Mouse (Mus musculus): ENCODE data around the gene Tctn1. TPM values are rescaled to one million over a fixed set of nuclear protein-coding genes. Genes with fewer than 3 reads are reported as not detected.
A peak's percentile ranks its signal among the peaks of the same experiment; 100 is the strongest.

Gene Tctn1
- total RNA-seq (2017): 2.4 and 8.8 TPM in 2 replicates

DNA sequence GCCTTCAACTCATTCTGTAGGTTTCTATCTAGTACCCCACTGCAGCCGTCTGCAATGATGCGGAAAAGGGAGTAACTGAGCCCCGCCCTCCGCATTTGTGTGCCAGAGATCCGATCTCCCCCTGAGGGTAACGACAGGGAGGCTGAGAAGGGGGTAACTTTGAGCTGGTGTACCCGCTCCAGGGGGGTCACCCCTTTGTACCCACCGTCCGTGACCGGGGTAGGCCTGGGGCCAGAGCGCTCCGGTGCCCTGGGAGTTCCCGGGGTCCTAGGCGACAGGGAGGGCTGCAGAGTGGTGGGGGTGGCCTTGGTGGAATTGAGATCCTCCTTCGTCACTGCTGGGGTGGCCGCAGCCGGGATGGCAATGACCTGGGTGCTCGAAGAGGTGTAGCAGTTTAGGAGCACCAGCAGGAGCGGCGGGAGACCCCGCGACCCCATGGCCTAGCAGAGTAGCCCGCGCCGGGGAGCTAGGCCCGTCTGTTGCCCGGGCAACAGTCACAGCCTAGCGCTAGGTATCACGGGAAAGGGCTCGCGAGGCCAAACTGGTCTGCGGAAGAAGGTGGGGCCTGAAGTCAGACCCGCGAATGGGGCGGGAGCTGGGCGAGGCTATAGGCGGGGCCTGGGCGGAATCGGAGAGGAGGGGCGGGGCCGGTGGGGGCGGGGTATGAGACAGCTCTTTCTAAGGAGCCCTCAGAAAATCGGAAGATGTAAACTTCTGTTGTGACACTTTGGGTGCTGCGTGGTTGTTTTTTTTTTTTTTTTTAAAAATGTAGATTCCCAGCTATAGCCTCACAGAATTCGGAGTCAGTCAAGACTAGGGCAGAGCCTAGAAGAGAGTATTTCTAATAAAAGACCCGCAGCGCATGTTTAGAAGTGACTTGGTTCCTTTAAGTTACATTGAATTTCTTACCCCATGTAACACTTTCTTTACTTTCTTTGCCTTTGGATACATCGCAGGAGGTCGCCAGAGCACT is at the start of gene Tctn1:
Gene Tctn1, minus strand, starts transcription at position 528 of the 973 bp plus-strand sequence.
- ATAC-seq (replicated peaks; ENCODE audit: low read depth, poor library complexity, severe bottlenecking): peak; percentile 93

DNA sequence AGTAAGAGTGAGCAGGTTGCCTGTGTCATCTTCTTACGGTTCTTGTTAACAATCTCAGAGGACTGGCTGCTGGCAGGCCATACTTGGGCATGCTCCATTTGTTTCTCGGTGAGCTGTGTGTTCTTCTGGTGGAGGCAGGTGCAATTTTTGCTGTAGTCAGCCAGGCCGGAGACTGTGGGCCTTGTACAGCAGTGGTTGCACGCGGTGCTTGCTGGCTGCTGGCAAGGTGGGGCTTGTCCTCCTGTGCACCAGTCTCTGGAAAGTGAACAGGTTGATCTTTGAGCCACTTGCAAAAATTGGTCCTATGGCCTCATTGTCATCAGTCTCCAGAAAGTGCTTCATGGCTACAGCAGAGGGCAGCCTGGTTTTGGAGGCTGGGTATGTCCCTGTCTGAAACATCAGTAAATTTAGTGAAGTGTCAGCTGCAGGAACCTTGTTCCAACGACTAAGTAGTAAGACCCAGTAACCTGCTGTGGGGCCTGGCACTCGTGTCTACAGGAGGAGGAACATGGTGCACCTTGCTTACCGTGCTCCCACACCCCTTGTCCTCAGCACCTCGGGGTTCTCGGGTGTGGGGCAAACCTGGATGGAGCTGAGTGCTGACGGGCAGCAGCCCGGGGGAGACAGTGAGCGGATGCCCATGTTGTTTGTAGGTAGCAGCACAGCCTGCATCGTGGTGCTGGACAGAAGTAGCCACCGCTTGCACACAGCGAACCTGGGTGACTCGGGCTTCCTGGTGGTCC is 48.9 kb upstream of the Tctn1 start:
- ATAC-seq (replicated peaks; ENCODE audit: low read depth, poor library complexity, severe bottlenecking): no peak

DNA sequence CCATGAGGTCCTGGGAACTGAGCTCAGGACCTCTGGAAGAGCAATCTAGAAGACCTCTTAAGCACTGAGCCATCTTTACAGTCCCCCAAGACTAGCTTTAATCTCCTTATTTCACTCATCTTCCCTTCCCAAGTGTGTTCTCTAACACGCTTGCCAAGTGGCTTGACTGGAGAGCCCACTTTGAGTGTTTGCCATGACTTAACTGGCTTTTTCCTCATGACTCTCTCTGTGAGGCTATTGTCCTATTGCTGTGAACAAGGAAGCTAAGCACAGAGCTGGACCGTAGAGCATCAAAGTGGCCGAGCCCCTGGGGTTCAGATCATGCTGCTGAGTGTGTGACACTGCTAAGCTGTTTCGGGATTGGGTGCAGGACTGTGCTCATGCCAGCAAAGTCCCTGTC is 48.1 kb upstream of the Tctn1 start:
- ATAC-seq (replicated peaks; ENCODE audit: low read depth, poor library complexity, severe bottlenecking): no peak

DNA sequence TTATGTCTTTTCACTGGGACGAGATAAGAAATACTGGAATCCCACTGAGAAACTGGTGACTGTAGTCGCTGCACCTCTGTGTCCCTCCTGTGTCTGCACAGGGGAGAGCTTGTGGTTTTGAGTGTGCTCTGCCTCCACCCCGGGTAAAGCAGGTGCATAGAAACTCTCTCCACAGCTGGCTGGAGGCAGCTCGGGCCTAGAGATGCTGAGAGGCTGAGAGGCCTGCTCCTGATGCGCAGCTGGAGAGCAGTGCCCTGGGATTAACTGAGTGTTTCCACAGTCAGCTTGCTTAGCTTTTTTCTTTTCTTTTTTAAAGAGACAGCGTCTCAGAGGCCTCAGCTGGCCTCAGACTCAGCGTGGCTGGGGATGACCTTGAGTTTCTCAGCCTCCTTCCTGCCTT is 47.4 kb upstream of the Tctn1 start:
- no peak for ATAC-seq (replicated peaks; ENCODE audit: low read depth, poor library complexity, severe bottlenecking)

DNA sequence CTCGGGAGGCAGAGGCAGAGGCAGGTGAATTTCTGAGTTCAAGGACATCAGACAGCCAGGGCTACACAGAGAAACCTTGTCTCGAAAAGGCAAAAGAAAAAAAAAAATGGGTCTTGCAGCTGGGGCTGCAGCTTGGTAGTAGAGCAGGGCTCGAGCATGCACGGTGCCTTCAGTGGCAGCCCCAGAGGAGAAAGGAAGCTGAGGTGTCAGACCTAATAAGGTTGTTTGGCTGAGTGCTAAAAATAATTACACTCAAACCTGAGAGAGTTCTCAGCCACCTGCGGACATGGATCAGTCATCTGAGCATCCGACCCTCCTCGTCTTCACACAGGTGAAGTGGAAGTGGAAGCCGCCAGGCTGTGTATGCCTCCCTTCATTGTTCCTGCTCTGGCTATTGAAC is 46.4 kb upstream of the Tctn1 start:
- ATAC-seq (replicated peaks; ENCODE audit: low read depth, poor library complexity, severe bottlenecking): no peak

DNA sequence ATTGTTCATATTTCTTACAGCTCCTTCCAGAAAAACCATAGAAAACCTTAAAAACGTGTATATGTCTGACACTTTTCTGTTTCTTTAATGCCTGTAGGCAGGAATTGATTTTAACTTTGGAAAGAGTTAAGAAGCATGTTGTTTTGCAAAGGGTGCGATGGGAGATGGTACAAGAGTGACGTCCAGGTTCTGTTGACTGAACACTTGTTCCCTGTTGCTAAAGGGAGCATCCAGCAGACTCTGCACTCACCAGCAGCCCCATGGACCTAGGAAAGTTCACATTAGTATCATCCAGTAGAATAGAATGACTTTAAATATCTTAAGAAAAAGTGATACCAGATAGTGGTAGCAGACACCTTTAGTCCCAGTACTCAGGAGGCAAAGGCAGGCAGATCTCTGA is 42.3 kb upstream of the Tctn1 start:
- no peak for ATAC-seq (replicated peaks; ENCODE audit: low read depth, poor library complexity, severe bottlenecking)

DNA sequence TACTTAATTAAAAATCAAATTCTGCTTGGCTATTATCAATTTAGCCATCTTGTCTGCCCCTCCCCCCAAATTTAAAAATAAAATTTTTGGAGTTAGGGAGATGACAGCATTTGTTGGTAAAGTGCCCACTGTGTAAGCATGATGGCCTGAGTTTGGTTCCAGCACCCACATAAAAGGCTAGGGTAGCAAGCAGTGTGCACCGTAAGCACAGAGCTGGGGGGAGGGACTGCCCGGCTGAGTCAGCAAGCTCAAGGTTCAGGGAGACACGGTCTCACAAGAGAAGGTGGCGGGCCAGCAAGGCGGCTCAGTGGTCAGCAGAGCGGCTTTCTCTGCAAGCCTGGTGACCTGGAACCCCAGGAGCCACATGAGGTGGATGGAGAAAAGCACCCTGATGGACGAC is 41.2 kb upstream of the Tctn1 start:
- ATAC-seq (replicated peaks; ENCODE audit: low read depth, poor library complexity, severe bottlenecking): no peak

DNA sequence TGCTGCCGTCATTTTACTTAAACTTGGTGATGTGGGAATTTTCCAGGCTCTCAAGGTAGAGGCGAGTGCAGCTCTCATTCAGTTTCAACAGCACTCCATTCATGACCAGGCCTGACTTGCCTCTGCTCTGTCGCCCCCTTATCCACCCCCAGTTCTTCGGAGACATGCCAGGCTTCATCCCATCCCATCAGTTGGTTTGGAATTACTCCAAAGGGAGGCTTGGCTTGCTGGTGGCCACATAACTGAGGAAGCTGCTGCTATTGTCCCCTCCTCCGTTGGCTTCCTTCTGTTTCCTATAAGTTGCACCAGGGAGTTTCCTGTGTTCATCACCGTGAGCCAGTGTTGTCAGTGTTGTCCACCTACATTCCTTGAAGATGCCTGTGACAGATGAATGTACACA is 40.3 kb upstream of the Tctn1 start:
- ATAC-seq (replicated peaks; ENCODE audit: low read depth, poor library complexity, severe bottlenecking): no peak

DNA sequence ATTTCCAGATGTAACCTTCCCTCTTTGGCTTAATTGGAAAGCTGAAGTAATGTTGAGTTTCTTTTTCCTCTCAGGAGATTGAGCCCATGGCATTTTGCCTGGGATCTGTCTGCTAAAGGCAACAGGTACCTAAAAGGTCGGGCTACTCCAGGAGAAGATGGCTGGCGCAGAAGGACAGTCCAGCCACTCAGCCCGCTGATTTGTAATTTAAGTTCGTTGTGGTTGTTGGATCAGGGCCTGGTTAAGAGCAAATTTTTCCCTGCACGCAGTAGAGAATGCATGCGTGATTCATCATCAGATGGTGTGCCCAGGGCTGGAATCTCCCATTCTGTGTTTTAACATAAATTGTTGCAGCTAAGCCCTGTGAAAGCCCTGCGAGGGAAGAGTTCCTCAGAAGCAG is 39.7 kb upstream of the Tctn1 start:
- ATAC-seq (replicated peaks; ENCODE audit: low read depth, poor library complexity, severe bottlenecking): no peak

DNA sequence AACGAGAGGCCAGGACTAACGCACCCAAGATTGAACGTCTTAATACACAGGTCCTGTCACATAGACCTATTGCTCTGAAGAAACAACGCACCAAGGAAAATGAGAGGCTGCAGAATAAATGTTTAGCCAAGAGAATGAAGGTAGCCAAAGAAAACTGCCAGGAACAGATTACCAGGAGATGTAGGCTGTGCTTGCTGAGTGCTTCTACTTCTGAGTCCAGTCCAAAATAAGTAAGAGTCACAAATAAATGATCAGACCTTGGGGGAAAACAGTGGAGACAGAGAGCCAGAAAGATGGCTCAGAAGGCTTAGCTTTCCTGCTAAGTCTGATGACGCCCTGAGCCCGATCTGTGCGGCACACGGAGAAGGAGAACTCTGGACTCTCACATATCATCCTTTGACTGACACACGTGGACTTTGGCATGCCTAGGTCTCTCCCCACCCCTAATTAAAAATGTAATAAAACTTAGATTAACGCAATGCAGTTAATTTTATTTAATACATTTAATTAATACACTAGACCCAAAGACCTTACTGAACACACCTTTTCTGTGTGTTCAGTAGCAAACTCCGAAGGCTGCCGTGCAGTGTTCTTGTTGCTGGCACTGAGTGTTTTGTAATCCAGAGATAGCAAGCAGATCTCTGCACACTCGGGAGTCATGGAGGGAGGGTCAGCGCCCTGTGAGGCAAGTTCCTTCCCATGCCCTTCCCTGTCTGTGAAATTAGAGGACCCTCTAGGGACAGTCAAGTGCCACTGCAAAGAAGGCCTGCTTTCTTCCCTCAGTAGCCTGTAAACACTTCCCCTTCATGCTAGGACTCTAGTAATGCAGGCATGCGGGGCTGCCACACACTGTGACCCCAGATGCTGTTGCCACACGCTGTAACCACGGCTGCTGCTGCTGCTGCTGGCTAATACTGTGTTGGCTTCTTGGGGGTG is 38.8 kb upstream of the Tctn1 start:
- peak; percentile 93 for ATAC-seq (replicated peaks; ENCODE audit: low read depth, poor library complexity, severe bottlenecking)

DNA sequence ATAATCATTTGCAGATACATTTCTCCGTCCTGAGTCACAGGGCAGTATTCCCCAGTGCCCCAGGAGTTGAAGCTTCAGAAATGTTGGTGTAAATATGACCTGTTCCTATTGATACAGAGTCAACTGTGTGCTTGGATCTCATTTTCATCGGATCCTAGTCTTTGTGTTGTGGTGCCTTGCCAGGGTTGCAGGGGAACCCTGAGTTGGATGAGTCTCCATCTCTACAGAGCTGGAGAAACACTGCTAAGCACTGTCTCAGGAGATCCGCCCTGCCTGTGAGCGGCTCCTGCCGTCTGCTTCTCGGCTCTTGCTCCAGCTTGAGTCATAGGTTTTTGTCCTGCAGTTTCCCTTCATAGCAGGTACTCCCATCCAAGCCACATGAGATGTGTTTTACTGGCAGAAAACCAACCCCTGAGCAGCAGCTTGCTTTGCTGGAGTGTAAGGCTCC is 35.8 kb upstream of the Tctn1 start:
- no peak for ATAC-seq (replicated peaks; ENCODE audit: low read depth, poor library complexity, severe bottlenecking)

DNA sequence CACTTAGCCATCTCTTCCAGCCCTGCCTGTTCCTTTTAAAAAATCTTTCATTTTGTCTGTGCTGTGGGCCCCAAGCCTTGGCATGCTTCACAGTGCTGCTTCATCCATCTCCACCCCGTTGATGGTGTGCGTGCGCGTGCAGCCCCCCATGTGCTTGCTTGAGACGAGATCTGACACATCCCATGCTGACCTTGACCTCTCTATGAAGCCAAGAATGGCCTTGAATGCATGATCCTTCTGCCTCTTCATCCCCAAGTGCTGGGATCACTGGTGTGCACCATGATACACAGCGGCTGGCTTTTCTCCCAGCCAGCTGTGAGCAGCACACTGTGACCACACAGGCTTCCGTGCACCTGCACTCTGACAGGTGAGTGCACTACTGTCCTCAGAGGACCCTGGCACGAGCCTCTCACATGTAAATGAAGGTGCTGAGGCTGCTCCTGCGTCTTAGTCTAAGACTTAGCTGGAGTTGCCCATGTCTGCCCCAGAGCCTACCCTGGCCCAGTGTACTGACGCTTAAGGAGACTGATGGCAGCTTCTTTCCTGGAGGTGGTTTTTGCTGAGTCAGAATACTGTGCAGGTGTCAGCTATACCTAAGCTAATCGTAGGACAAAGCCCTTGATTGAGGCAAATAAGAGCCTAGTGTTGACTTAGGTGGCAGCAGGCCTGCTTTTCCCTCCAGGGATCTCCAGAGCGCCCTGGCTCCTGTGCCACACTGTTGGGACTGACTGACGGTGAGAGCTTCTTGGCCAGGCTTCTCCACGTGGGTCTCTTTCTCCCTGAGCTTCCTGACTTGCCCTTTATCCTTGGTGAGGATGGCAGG is 31.1 kb upstream of the Tctn1 start:
- no peak for ATAC-seq (replicated peaks; ENCODE audit: low read depth, poor library complexity, severe bottlenecking)

DNA sequence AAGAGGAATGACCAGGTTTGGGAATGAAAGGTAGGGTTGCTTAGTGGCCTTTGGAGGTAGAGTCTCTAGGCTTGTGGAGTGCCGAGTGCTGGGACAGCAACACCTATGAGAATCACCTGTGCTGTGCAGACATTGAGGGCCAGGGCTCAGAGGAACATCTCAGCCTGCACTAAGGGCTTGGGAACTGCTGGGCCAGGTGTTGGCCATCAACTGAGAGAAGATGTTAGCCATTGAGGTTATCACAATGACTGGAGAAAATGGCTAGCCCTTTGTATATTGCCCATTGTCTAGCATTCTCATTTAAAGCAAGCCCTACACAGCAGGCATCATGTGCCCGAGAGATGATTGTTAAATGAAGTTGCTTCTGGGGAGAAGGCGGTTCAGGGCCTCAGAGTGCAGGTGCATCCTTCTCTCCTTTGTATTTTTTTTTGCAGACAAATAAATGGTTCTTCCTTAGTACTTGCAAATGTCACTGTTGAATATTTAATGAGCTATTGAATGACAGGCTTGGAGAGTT is 30.0 kb upstream of the Tctn1 start:
- ATAC-seq (replicated peaks; ENCODE audit: low read depth, poor library complexity, severe bottlenecking): no peak

DNA sequence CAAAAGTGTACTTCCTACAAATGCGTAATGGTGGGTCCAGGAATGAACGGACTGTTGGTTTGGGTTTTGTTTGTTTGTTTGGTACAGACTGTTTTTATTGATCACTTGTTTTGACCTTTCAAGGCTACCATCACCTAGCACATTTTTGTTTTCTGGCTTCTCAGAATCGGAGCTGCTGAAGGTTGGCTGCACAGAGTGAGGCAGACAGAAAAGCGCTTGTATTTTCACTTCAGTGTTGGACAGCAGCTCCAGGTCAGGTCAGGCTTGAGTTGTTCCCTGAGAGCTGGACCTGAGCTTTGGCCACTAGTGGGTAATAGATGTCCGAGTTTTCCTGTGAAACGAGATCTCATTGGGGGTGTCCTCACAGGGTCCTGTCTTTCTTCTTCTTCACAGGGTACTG is 28.9 kb upstream of the Tctn1 start:
- no peak for ATAC-seq (replicated peaks; ENCODE audit: low read depth, poor library complexity, severe bottlenecking)

DNA sequence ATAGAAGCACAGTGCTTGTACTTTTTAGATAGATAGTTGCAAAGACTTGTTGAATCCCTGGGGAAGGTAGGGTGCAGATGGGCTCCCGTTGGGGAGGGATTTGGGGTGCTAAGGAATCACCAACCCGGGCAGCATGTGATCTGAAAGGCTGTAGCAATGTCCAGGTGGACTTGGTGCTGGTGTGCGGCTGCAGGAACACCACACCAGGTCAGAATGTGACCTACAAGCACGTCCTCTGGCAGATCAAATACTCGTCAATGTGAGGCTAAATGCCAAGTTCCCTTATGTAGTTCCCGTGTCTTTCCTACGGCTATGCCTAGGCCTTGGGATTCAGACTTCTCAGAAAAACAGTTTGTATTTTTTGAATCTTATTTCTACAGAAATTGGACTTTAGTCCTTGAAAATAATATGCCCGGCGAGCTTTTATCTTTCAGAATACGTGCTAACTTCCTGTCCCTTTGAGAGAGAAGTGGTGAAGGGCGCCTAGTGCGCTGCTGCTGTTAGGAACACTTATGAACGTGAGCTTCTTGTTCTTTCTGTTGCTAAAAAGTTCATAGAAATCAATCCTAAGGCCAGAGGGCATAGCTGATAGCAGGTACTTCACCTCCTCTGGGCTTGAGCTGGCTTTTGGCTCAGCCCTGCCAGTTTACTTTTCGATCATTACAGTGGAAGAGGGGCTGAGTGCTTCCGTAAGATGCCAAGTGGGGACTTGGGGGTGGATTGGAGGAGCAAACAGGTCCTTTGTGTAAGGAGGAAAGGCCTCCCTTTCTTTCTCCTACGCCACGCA is 27.5 kb upstream of the Tctn1 start:
- ATAC-seq (replicated peaks; ENCODE audit: low read depth, poor library complexity, severe bottlenecking): no peak

DNA sequence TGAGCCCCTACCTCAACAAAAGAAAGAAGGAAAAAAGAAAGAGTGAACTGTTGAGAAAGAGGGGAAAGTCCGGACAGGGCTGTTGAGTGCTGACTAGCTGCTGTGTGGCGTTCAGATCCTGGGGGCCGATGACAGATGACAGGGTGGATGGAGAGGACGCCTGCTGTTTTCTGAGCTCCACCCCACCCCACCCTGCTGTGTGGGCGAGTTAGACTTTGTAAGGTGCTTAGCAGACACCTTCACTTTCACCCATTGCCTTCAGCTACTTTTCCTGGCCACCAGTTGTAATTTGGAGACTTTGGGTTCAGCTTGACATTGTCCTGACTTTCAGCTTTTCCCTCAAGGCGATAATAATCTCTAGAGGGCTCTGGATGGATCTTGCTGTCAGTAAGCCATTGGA is 26.9 kb upstream of the Tctn1 start:
- no peak for ATAC-seq (replicated peaks; ENCODE audit: low read depth, poor library complexity, severe bottlenecking)

DNA sequence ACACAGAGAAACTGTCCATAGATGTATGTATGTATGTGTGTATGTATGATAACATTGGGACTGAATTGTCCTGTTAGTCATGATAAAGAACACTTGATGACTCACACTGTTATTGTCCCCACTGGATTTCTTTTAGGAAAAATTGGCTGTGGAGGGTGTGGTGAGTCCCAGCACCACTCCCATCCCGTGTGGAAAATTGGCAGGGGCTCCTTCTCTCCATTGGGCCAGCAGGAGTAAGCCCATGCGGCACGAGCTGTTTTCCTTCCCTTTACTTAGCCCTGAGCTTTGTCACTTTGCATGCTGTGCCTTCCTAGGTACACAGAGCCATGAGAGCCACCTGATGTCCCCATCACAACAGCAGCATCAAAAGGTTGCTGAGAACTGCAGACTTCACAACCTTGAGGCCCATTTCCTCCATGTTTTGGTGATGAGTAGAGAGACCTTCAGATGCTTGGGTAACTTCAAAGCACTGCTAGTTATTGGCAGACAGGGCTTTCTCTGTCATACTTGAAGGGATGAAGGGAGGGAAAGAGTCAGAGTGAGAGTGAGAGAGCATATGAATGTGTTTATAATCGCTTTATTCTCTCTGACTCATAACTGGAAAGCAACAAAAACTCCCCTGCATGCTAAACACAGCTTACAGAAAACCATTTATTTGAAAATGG is 24.0 kb upstream of the Tctn1 start:
- no peak for ATAC-seq (replicated peaks; ENCODE audit: low read depth, poor library complexity, severe bottlenecking)

DNA sequence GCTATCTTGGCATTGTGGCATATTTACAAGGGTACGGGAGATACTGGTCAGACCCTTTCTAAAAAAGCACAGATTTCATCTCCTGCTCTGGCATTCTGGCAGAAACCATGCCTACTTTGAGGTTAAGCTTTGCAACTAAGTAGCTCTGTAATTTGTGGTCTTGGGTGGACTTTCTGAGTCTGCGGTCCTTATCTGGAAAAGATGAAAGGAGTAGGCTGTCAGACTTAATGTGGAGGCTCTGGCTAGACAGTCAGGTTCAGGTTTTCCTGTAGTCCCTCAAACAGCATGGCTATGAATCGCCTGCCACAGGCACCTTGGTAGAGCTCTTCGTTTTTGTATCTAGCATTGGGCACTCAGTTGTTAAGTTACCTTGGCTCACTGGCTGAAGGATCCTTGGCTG is 22.8 kb upstream of the Tctn1 start:
- no peak for ATAC-seq (replicated peaks; ENCODE audit: low read depth, poor library complexity, severe bottlenecking)

Measured in common myeloid progenitor, adult 5-6 weeks (primary cell).